Mouse (Mus musculus): ENCODE measurements at regions not wholly inside any gene's neighbourhood (a gene's known extent, or its start where the extent isn't known, plus 50 kb on each side); places are given as distances from the start of the nearest gene placed in this dataset.

DNA sequence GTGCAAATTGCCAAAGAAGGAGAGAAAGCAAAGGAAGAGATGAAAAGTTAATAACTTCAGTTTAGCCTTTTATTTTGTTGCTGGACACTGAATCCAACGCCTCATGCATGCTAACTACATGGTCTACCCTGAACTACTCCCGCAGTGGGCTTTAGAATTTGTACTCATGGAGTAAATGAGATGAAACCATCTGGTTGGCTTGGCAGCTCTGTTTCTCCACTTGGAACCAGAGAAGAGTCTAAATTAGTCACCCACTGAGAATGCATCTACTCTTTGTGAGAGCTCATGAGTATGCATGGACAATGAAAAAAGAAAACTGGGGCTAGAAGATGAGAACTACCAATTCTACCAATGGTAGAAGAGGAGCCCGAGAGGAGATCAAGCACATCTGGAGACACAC lies 355.1 kb upstream of the 4930412O13Rik start:
- no peak overlapping the region for H3K4me3 ChIP-seq (ENCODE audit: control insufficient read depth, insufficient read depth, low read length)
- 96% methylated on average over 3 of the region's 3 CpGs for WGBS
- TF ChIP-seq CTCF (IDR thresholded peaks at IDR 0.05; ENCODE audit: borderline replicate concordance, control insufficient read depth, extremely low read depth, insufficient read depth, low read length, poor library complexity) (no peak), POLR2A (IDR thresholded peaks at IDR 0.05; ENCODE audit: control insufficient read depth, extremely low read depth, insufficient read depth, low read length, poor library complexity) (no peak)
- H3K4me1 ChIP-seq (replicated peaks; ENCODE audit: control insufficient read depth, insufficient read depth, low read length) = 0 out of 2 replicates have a peak, but pooled peaks cover 2% of the 10 kb centered on the region
- H3K27me3 ChIP-seq (ENCODE audit: control insufficient read depth, insufficient read depth, low read length) = no peaks in the 10 kb centered on the region
- no peak for DNase-seq
- no peaks in the 10 kb centered on the region for H3K36me3 ChIP-seq (ENCODE audit: control insufficient read depth, insufficient read depth, low read length)
- H3K27ac ChIP-seq (ENCODE audit: control insufficient read depth, insufficient read depth, low read length) = no peak overlapping the region

DNA sequence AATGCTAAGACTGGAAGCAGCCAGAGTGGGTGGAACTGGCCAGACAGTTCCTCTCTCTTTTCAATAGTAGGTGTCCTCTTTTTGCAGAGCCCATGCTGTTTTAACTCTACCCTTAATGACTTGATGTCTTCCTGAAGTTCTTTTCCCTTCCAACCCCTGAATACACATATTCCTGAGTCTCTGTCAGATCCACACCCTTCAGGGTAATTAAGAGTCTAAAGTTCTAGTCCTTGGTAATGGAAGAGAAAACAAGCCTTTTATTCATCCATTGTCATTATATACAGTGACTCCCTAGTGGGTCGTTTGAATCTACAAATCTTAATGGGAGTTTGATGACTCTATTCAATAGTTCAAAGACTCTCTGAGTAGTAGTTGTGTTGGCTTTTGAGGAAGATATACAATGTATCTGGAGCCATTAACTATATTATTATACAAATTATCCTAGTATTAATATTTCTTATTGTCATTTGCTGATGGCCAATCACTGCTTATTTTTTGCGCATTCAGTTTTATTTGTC lies 345.9 kb upstream of the 4930412O13Rik start:
- Histone ChIP-seq H3K4me3 (ENCODE audit: control insufficient read depth, insufficient read depth, low read length) (no peak overlapping the region), H3K27me3 (ENCODE audit: control insufficient read depth, insufficient read depth, low read length) (no peaks in the 10 kb centered on the region), H3K36me3 (ENCODE audit: control insufficient read depth, insufficient read depth, low read length) (no peaks in the 10 kb centered on the region), H3K4me1 (replicated peaks; ENCODE audit: control insufficient read depth, insufficient read depth, low read length) (no peaks in the 10 kb centered on the region), H3K27ac (ENCODE audit: control insufficient read depth, insufficient read depth, low read length) (no peak overlapping the region)
- no peak for TF ChIP-seq POLR2A (IDR thresholded peaks at IDR 0.05; ENCODE audit: control insufficient read depth, extremely low read depth, insufficient read depth, low read length, poor library complexity)
- no peak for TF ChIP-seq CTCF (IDR thresholded peaks at IDR 0.05; ENCODE audit: borderline replicate concordance, control insufficient read depth, extremely low read depth, insufficient read depth, low read length, poor library complexity)
- no peak for DNase-seq
- WGBS = 96% methylated on average over 2 of the region's 2 CpGs

DNA sequence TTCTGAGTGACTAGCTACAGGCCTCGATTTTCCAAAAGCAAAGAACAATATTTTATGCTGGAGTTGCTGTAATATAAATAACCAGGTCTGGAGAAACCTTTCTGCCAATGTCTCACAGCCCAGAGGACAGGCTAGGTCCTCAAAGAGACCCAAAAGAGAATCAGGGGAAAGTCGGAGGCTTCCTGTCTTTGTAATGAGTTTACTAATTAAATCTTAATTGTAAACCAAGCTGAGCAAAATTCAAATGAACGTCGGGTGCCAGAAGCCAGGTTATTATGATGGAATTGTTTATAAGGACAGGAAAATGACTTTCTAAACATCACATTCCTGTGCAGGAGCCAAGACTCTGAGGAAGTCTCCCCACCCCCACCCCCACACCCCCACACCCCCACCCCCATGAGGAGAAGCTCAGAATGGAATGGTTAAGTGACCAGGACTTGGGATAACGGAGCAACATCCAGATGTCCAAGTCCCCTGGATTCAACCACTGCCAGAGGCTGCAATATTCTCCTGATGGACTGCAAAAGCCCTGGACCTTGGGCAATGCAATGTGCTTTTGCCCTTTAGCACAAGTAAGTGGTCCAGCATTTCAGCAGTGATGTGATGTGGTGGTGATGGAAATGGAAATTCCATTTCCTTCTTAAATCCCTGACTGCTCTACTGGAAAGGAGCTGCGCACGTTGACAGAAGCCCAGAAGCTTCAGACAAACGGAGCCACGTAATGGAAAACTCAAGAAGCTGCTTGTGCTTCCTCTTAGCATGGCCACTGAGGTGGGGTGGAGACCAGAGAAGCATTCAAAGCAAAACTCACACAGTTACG lies 333.1 kb upstream of the 4930412O13Rik start:
- H3K27ac ChIP-seq (ENCODE audit: control insufficient read depth, insufficient read depth, low read length) = no peak overlapping the region
- H3K4me3 ChIP-seq (ENCODE audit: control insufficient read depth, insufficient read depth, low read length) = no peak overlapping the region
- no peak for TF ChIP-seq POLR2A (IDR thresholded peaks at IDR 0.05; ENCODE audit: control insufficient read depth, extremely low read depth, insufficient read depth, low read length, poor library complexity)
- TF ChIP-seq CTCF (IDR thresholded peaks at IDR 0.05; ENCODE audit: borderline replicate concordance, control insufficient read depth, extremely low read depth, insufficient read depth, low read length, poor library complexity) = no peak
- no peaks in the 10 kb centered on the region for H3K4me1 ChIP-seq (replicated peaks; ENCODE audit: control insufficient read depth, insufficient read depth, low read length)
- no peaks in the 10 kb centered on the region for H3K36me3 ChIP-seq (ENCODE audit: control insufficient read depth, insufficient read depth, low read length)
- no peaks in the 10 kb centered on the region for H3K27me3 ChIP-seq (ENCODE audit: control insufficient read depth, insufficient read depth, low read length)
- no peak for DNase-seq
- 91% methylated on average over 10 of the region's 10 CpGs for WGBS

DNA sequence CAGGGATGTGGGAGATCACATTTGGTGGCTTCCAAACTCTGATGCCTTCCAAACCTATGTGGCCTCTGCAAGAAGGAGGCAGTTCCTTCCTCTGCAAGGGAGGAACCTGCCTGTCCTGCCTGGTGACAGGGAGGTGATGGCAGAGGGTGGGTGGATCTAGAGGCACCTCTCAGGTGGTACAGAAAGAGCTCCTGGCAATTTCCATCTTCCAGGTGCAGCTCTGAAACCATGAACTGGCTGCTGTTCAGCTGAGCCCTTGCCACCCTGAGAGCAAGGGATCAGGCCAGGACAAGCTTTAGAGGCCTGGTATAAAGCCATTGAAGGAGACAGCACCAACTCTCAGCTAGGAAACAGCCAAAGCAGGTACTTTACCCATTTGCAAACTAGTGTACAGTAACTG lies 327.7 kb upstream of the 4930412O13Rik start:
- H3K4me1 ChIP-seq (replicated peaks; ENCODE audit: control insufficient read depth, insufficient read depth, low read length) = peaks cover 6% of the 10 kb centered on the region
- no peaks in the 10 kb centered on the region for H3K27me3 ChIP-seq (ENCODE audit: control insufficient read depth, insufficient read depth, low read length)
- H3K27ac ChIP-seq (ENCODE audit: control insufficient read depth, insufficient read depth, low read length) = no peak overlapping the region
- no peaks in the 10 kb centered on the region for H3K36me3 ChIP-seq (ENCODE audit: control insufficient read depth, insufficient read depth, low read length)
- TF ChIP-seq CTCF (IDR thresholded peaks at IDR 0.05; ENCODE audit: borderline replicate concordance, control insufficient read depth, extremely low read depth, insufficient read depth, low read length, poor library complexity) = no peak
- no peak for TF ChIP-seq POLR2A (IDR thresholded peaks at IDR 0.05; ENCODE audit: control insufficient read depth, extremely low read depth, insufficient read depth, low read length, poor library complexity)
- no peak for DNase-seq
- H3K4me3 ChIP-seq (ENCODE audit: control insufficient read depth, insufficient read depth, low read length) = no peak overlapping the region

DNA sequence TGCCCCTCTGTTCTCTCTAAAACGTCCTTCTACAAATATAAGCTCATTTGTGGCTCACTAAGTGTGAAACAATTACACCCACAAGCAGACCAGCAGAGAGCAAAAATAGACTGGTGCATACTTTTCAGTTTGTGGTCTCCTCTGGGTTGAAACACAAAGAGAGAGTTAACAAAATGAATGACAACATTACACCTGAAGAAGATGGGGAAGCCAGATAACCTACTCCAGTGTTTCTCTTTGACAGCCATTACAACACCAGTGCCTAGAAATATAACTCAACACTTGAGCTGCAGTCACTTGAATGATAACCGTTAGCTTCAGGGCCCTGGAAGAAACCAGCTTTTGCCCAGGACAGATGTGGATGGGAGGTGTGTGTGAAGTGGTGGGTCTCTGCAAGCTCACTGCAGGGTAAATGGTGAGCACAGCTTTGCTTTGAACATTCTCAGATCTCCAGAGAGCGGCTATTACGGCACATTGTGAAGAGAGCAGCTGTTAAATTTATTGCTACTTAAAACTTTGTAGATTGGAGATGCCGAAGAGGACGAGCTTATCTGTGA lies 316.5 kb upstream of the 4930412O13Rik start:
- H3K27me3 ChIP-seq (ENCODE audit: control insufficient read depth, insufficient read depth, low read length) = no peaks in the 10 kb centered on the region
- H3K4me1 ChIP-seq (replicated peaks; ENCODE audit: control insufficient read depth, insufficient read depth, low read length) = peaks cover 11% of the 10 kb centered on the region
- 8% methylated on average over 6 of the region's 6 CpGs for WGBS
- H3K27ac ChIP-seq (ENCODE audit: control insufficient read depth, insufficient read depth, low read length) = peak overlapping the region; percentile 29
- H3K4me3 ChIP-seq (ENCODE audit: control insufficient read depth, insufficient read depth, low read length) = no peak overlapping the region
- TF ChIP-seq CTCF (IDR thresholded peaks at IDR 0.05; ENCODE audit: borderline replicate concordance, control insufficient read depth, extremely low read depth, insufficient read depth, low read length, poor library complexity) (no peak), POLR2A (IDR thresholded peaks at IDR 0.05; ENCODE audit: control insufficient read depth, extremely low read depth, insufficient read depth, low read length, poor library complexity) (no peak)
- H3K36me3 ChIP-seq (ENCODE audit: control insufficient read depth, insufficient read depth, low read length) = no peaks in the 10 kb centered on the region
- DNase-seq = peak; percentile 51

DNA sequence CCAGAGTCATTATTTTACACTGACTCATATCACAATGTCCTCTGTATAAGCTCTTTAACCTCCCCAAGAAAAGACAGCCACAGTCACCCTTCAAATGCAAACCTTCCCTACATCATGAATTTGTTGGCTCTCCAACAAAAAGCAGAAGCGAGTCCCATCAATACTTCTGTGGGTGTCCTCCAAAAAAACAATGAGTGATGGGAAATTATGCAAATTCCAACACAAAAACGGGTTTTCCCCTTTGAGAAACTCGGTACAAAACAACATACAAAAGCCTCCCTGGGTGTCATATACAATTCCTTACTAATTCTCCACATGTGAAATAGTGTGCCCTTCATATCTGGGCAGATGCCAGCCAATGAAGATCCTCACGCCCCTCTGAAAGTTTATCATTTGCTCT lies 311.8 kb upstream of the 4930412O13Rik start:
- Histone ChIP-seq H3K4me3 (ENCODE audit: control insufficient read depth, insufficient read depth, low read length) (no peak overlapping the region), H3K27ac (ENCODE audit: control insufficient read depth, insufficient read depth, low read length) (no peak overlapping the region), H3K27me3 (ENCODE audit: control insufficient read depth, insufficient read depth, low read length) (no peaks in the 10 kb centered on the region), H3K4me1 (replicated peaks; ENCODE audit: control insufficient read depth, insufficient read depth, low read length) (peaks cover 3% of the 10 kb centered on the region), H3K36me3 (ENCODE audit: control insufficient read depth, insufficient read depth, low read length) (no peaks in the 10 kb centered on the region)
- DNase-seq = no peak
- TF ChIP-seq POLR2A (IDR thresholded peaks at IDR 0.05; ENCODE audit: control insufficient read depth, extremely low read depth, insufficient read depth, low read length, poor library complexity) = no peak
- TF ChIP-seq CTCF (IDR thresholded peaks at IDR 0.05; ENCODE audit: borderline replicate concordance, control insufficient read depth, extremely low read depth, insufficient read depth, low read length, poor library complexity) = no peak
- WGBS = 90% methylated on average over 4 of the region's 4 CpGs
